Mouse (Mus musculus) forebrain, embryonic 11.5 days (tissue): ENCODE results near the gene Birc3. TPM values are rescaled to one million over a fixed set of nuclear protein-coding genes. Genes with fewer than 3 reads are reported as not detected.
A peak's percentile ranks its signal among the peaks of the same experiment; 100 is the strongest.

Experiments used
- ATAC-seq: fragments of 200-750 bp; cut with Nextera tagmentation; replicated peaks from 2 replicates; pipeline ENCODE4 v1.8.0; 2017; ENCODE audit warnings: moderate TSS enrichment; ENCODE audit not compliant: low FRiP score
- DNase-seq: peaks from one replicate; pipeline ENCODE4 v3.0.0-alpha.2; 2017; ENCODE audit warnings: low spot score
- H3K27ac ChIP-seq: fragments of 300-500 bp; sonication (generic); 2 replicates; pipeline ENCODE4 v1.5.1; 2014; ENCODE audit warnings: low read depth, low read length
- H3K27me3 ChIP-seq: fragments of 300-500 bp; sonication (generic); 2 replicates; pipeline ENCODE4 v1.6.1; 2014; ENCODE audit warnings: mild to moderate bottlenecking, low read length, mixed read lengths; ENCODE audit not compliant: control insufficient read depth, insufficient read depth
- H3K36me3 ChIP-seq: fragments of 300-500 bp; sonication (generic); 2 replicates; pipeline ENCODE4 v1.6.1; 2014; ENCODE audit warnings: mild to moderate bottlenecking, low read length, moderate library complexity, mixed read lengths; ENCODE audit not compliant: control insufficient read depth, insufficient read depth
- H3K4me1 ChIP-seq: fragments of 300-500 bp; sonication (generic); replicated peaks from 2 replicates; pipeline ENCODE4 v1.6.1; 2014; ENCODE audit warnings: low read length, mixed read lengths; ENCODE audit not compliant: control insufficient read depth, insufficient read depth
- H3K4me2 ChIP-seq: fragments of 300-500 bp; sonication (generic); 2 replicates; pipeline ENCODE4 v1.6.1; 2014; ENCODE audit warnings: low read depth, mild to moderate bottlenecking, low read length, moderate library complexity, mixed read lengths; ENCODE audit not compliant: severe bottlenecking
- H3K4me3 ChIP-seq: fragments of 300-500 bp; sonication (generic); 2 replicates; pipeline ENCODE4 v1.5.1; 2014; ENCODE audit warnings: low read depth, low read length
- H3K9ac ChIP-seq: fragments of 300-500 bp; sonication (generic); 2 replicates; pipeline ENCODE4 v1.6.1; 2014; ENCODE audit warnings: low read length
- H3K9me3 ChIP-seq: fragments of 300-500 bp; sonication (generic); 2 replicates; pipeline ENCODE4 v1.6.1; 2016; ENCODE audit warnings: low read length, mixed read lengths; ENCODE audit not compliant: control insufficient read depth
- WGBS: fragments of 180-500 bp; shearing (Covaris S2); extraction: QIAGEN DNeasy Blood & Tissue Kit; methylation state at CpG from one replicate; pipeline ENCODE4 v1.1.7; 2014; 5-methylcytosine and 5-hydroxymethylcytosine counted together
- polyA plus RNA-seq: library from polyadenylated mRNA; unstranded; fragments of >200 nt; fragmentation: Nextera tagmentation; extraction: Ambion mirVana; gene quantifications from 2 replicates; pipeline ENCODE4 v1.2.1, GENCODE M21; 2014

The Birc3 gene
- polyA plus RNA-seq, 1 experiment from 2014 or later: 3.2 TPM

- Histone ChIP-seq H3K4me3 (no peak overlapping the region), H3K36me3 (no peaks in the 10 kb centered on the region), H3K27ac (no peak overlapping the region), H3K4me1 (no peaks in the 10 kb centered on the region), H3K27me3 (no peaks in the 10 kb centered on the region), H3K9me3 (no peaks in the 10 kb centered on the region), H3K9ac (no peak overlapping the region), H3K4me2 (no peak overlapping the region)
- ATAC-seq (peak; percentile 55), DNase-seq (no peak)
- WGBS: 60% methylated on average over 4 of the region's 5 CpGs
Observed at GRCm38 (mm10) chr9:7805101-7805506, 67.9 kb downstream of the Birc3 start.

Other genes starting within 250 kb of the Birc3 start
- gene Mmp20, start 245.0 kb downstream of the Birc3 start, polyA plus RNA-seq: not detected in 2 replicates
- not detected in 2 replicates for gene Mmp7, start 181.1 kb downstream of the Birc3 start, polyA plus RNA-seq
- 120 and 122 TPM in 2 replicates for gene Tmem123, start 109.1 kb downstream of the Birc3 start, polyA plus RNA-seq
- gene Birc2, start 36.1 kb downstream of the Birc3 start, polyA plus RNA-seq: 45.6 and 47.7 TPM in 2 replicates
- gene Yap1, start 131.4 kb upstream of the Birc3 start, polyA plus RNA-seq: 34.9 and 37.6 TPM in 2 replicates
- gene Cfap300, start 169.6 kb upstream of the Birc3 start, polyA plus RNA-seq: 18.6 and 21.4 TPM in 2 replicates